Mouse (Mus musculus) kidney, adult 8-10 months (tissue): ENCODE results near the gene Kdf1.

Experiments used
- DNase-seq, 2 experiments: peaks; one replicate each; pipeline ENCODE4 v3.0.0; 2022

Gene Kdf1

DNA sequence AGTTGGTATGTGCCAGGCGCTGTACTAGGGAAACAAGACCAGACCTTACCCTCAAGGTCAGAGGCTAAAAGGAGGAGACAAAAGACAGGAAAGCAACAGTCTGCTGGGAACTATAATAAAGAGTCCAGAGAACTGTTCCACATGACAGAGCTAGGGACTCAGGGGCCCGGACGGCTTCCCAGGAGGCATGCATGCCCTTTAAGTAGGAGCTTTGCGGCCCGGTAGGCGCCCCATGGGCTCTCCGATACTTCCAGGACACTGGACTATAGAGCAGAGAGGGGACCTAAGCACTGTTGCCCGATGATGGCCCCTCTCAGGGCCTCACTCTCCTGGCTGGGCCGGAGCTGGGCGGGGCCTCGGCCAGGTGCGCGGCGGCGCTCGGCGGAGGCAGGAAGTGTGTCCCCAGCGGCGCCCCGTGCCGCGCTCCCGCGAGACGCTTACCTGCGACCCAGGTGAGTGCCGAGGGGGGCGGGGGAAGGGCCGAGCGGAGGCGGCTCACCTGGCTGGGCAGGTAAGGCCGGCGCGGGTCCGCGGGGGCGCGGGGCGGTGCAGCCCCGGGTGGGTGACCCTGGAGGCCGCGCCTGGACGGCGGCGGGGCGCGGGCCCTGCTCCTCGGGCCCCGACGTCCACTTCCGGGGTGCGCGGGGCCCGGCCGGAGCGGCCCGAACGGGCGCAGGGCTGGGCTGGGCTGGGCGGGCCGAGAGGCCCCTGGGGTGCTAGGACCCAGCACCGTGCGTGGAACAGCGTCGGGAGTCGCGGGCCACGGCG lies at the start of gene Kdf1:
Gene Kdf1, plus strand, starts transcription at position 363 of the 768 bp plus-strand sequence.
- DNase-seq = peak; percentile 80 to 82

- no peak for DNase-seq
Observed at GRCm38 (mm10) chr4:133469122-133469521, 49.6 kb upstream of the Kdf1 start.

DNA sequence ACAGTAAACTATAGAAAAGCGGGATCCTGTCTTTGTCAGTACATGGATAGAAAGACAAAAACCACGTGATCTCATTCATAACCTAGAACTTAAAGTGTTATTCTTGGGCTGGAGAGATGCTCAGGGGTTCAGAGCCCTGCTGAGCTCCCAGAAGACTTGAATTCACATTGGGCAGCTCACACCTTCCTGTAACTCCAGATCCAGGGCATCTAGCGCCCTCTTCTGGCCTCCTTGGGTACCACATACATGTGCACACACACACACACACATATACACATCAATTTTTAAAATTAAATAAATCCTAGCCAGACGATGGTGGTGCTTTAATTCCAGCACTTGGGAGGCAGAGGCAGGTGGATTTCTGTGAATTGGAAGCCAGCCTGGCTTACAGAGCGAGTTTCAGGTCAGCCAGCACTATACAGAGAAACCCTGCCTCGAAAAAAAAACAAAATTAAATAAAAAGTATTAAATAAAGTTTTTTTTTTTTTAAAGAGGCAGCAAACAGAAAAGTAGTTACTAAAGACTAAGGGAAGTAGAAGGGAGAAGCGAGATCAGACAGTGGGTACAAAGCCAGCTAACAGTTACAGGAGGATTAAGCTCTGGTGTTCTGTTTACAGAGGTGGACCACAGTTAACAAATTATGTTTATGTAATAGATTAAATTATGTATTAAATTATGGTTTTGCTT lies 47.5 kb upstream of the Kdf1 start:
- no peak for DNase-seq

DNA sequence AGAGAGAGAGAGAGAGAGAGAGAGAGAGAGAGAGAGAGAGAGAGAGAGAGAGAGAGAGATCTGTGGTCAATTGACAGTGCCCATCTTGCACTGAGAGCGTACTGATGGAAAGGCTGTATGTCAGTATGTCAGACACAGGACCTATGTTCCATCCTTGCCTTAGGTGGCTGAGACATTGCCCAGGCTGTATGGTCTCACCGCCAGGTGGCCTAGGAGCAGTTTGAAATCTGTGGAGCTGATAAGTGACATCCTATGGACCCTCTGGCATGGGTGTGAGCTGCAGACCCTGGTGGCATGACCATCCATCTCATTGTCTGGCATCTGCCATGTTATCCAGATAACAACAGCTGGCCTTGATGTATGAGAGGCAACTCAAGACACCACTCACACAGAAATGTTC lies 44.9 kb upstream of the Kdf1 start:
- DNase-seq = no peak

DNA sequence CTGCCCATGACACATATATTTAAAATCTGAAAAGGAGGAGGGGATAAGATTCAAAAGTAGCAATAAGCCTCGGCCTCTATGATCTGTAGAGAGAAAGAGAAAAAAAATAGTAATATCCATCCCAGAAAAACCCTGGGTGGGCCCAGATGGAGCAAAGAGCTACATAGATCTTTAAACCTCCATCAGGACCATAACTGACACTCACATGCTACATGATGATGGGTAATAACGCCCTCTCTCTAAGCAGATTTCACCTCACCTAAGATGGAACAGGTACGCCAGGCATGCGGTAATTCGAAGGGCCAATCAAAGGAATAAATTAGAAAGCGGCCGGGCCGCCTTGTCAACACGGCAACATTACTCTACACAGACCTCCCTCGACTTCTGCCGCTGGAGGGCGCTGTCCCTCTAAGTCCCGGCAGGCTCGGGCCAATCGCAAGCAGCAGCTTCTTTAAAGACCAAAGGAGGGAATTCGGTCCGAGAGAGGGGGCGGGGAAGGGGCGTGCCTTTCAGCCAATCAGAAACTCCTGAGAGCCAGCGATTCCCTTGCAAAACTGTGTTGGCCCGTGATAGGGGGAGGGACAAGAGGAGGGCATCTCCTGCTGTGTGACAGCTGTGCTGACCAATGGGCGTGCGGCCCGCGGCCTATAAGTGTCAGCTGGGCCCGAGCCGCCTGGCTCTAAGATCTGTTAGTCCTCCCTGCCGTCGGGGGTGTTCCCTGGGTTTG lies 39.1 kb upstream of the Kdf1 start, which contains the start of gene Tent5b:
Gene Tent5b, plus strand, starts transcription at position 675 of the 727 bp plus-strand sequence.
- peak; percentile 100 for DNase-seq

- DNase-seq = no peak
Observed at GRCm38 (mm10) chr4:133480185-133480537, 38.6 kb upstream of the Kdf1 start.

- DNase-seq = no peak
Observed at GRCm38 (mm10) chr4:133480754-133481153, 38.0 kb upstream of the Kdf1 start.

GRCm38 (mm10) chr4:133481488-133481887 lies 37.3 kb upstream of the Kdf1 start:
- DNase-seq = no peak

GRCm38 (mm10) chr4:133482479-133482878 lies 36.3 kb upstream of the Kdf1 start:
- no peak for DNase-seq

DNA sequence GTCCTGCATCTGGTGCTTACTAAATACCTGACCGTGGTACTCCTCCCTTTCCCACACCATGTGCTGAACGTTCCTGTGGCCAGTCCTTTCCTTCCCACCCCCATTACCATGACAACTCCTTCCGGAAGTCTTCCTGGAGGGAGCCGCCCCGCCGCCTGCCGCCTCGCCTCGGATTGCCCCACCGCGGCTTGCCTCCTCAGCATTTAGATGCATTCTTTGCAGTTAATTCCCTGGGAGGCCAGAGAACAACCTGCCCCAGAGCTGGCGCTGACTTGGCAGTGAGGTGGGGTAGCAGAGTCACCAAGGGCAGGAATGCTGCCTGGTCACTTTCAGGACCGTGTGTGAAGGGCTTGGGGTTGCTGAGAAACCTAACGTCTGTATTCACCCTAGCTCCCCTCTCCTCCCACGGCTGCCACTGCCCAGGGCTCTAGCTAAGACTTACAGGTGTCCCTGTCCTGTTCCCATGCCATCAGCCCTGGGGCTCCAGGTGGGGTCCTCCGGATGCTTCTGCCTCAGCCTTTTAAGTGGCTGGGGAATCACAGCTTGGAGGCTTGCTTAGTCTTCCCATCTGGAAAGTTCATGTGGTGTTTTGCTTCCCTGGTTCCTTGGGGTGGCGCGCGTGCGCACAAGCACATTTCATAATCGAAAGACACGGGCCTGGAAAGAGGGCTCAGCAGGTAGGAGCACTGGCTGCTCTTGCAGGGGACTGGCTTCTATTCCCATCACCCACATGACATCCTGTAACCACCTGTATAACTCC lies 34.3 kb upstream of the Kdf1 start:
- DNase-seq = peak; percentile 71 to 85

DNA sequence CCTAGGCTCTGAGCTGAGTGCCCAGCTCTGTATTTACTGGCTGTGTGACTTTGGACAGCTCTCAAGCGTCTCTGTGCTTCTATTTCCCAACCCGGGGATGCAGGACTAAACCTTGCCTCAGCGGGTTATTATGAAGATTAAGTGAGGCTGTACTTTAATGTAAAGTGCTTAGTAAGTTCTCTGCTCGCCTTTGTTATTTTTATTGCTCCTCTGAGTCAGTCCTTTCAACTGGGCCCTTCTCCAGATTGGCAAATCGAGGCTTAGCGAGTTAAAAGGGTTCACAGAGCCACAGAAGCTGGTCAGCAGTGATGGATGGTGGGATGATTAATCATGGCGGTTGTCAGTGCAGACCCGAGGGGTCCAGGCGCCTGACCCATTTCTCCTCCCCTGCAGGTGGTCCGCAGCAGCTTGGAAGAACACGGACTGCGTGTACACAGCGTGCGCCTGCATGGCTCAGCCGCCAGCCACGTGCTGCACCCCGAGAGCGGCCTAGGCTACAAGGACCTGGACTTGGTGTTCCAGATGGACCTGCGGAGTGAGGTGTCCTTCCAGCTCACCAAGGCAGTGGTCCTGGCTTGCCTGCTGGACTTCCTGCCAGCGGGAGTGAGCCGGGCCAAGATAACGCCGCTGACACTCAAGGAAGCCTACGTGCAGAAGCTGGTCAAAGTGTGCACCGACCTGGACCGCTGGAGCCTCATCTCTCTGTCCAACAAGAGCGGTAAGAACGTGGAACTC lies 32.9 kb upstream of the Kdf1 start:
- DNase-seq = no peak

- DNase-seq = no peak
Observed at GRCm38 (mm10) chr4:133486673-133487357, 31.9 kb upstream of the Kdf1 start.

- DNase-seq = peak; percentile 33 to 43
Observed at GRCm38 (mm10) chr4:133488619-133489392, 30.0 kb upstream of the Kdf1 start.

DNA sequence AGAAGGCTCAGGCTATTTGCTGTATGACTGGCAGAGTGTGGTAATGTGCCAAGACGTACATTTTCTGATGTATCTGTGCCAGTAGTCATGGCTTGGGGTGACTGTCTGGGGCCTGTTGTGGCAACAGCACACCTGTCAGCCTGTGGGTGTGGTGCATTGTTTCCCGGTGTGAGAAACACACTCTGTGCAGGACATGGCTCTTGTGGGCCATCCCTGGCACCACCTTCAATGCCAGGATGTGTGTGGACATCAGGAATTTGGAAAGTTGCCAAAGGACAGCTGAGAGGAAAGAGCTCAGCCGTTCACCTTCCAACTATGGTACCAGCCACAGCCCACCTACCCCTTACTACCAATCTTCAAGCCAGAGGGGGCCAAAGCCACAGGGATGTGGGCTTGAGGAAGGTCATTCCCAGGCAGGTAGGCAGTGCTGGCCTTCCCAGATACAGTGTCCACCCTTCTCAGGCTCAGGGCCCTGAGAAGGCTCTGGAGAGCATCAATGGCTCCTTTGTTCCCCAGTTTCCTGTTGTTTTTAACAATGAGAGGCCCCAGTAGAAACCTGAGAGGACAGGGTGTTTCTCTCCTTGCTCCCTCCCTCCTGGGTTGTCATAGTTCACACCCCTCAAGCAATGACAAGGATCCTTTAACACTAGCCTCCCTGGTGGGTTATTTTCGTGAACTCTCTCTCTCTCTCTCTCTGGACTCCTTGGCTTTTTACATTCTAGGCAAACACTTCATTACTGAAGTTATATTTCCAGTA lies 29.1 kb upstream of the Kdf1 start:
- DNase-seq = no peak

DNA sequence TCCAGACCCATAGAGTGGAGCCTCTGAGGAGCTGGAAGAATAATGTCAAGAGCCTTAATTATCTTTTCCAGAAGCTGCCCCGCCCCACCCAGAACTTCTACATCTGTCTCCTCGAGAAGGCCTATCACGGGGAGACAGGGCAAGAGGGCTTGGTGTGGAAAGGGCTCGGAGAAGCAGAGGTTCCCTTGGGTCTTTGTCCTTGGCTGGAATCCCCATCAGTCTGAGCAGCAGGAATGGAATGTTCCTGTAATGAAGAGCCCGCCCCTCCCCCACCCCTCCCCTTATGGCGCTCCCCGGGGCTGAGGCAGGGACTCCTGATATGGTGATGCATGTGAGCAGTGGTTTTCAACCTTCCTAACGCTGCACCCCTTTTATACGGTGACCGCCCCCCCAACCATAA lies 27.0 kb upstream of the Kdf1 start:
- DNase-seq = no peak

- DNase-seq = peak in 1 of 2 experiments; percentile 41
Observed at GRCm38 (mm10) chr4:133493895-133494294, 24.9 kb upstream of the Kdf1 start.

DNA sequence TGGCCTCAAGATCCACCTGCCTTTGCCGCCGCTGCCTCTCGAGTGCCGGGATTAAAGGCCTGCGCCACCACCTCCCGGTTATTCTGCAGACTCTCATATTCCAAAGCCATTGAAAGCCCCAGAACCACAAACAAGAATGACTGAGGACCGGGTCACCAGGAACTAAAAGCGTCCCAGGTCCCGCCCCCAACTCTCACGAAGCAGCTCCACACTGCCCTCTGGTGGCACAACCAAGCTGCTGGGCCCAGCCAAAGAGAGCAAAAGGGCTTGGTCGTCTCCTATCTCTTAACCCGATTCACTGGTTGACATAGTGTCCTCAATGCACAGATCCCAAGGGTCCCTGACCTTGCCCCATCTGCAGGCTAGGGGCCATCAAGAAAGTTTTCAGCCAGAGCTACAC lies 24.3 kb upstream of the Kdf1 start:
- peak; percentile 84 to 93 for DNase-seq

GRCm38 (mm10) chr4:133494867-133495266 lies 23.9 kb upstream of the Kdf1 start:
- no peak for DNase-seq

- DNase-seq = peak in 1 of 2 experiments; percentile 44
Observed at GRCm38 (mm10) chr4:133495711-133496110, 23.1 kb upstream of the Kdf1 start.
